Mouse (Mus musculus) naive thymus-derived CD4-positive, alpha-beta T cell, adult 5 months (primary cell): ENCODE measurements around the gene Ccdc62. TPM values are rescaled to one million over a fixed set of nuclear protein-coding genes. Genes with fewer than 3 reads are reported as not detected.

ENCODE experiments used
- polyA plus RNA-seq: library from polyadenylated mRNA; unstranded; fragments of 100-300 nt; shearing (Covaris generic); gene quantifications from one replicate; pipeline ENCODE4 v1.2.1, GENCODE M21; 2017

Gene Ccdc62
- polyA plus RNA-seq: 2.9 TPM

DNA sequence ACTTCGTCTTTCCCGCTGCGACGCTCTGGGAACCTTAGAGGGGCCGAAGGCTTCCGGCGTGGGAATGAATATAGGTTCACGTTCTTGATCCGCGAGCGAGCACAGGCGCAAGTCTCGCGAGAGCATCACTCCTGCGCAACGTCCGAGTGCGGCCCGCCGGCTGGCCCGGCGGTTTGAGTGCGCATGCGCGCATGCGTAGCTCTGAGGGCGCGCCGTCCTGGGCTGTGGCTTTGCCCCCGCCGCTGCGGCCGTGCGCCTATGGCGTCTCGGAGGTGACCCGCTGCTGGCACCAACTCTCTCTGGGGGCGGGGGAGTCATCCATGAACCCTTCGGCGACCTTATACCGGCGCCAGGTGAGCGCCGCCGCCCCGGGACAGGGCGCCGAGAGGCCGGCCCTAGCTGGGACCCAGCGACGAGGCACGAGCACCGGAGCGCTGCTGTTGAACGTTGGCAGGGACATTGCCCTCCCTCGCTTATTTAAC lies at the start of gene Ccdc62:
TSS of gene Ccdc62 (plus strand) at position 172 of the 482 bp plus-strand sequence.

DNA sequence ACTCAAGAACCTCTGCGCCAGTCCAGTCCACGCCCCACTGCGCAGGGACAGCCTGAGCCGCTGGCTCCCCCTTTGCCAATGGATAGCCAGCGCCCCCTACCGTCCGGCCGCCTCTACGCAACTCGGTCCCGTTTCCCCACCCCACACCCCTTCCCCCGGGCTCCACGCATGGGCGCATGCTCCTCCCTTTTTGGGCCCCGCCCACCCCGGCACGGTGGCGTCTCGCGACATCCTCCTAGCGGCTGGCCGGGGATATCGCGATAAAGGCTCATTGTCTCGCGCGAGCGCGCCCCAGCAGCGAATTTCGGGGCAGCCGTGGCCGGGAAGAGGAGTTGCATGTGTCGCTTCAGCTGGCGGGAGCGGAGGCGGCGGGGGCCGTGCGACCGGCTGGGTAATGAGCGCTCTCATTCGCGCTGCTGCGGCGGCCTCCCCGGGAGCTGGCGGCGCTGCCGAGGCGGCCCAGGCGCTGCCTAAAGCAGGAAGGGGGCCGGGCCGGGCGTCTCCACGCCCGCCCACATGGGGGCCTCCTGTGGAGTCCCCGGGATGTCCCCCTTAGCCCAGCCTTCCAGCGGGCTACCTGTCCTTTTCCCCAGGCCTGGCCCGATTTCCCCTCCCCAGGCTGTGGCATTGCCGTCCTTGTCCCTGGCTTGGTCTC lies 23.4 kb upstream of the Ccdc62 start, which contains the start of gene Denr:
TSS of gene Denr (plus strand) at position 200 of the 655 bp plus-strand sequence.

DNA sequence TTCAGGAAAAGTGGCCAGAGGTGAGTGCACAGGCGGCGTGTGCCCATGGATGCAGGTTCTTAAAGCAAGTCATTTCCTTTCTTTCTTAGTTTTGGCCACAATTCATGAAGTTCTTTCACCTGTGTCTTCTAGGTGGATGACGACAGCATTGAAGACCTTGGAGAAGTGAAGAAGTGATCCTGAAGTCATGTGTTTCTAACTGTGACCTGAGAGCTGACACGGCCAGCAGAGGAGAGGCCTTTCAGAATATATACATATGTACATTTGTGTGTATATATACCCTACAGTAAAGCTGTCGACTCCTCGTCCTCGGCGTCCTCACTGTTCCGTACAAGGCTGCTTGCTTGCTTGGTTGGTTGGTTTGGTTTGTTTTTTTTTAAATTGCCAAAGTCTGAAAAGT lies 3.4 kb upstream of the Ccdc62 start, which contains the start of gene Gm43518:
TSS of gene Gm43518 (plus strand) at position 301 of the 400 bp plus-strand sequence.

DNA sequence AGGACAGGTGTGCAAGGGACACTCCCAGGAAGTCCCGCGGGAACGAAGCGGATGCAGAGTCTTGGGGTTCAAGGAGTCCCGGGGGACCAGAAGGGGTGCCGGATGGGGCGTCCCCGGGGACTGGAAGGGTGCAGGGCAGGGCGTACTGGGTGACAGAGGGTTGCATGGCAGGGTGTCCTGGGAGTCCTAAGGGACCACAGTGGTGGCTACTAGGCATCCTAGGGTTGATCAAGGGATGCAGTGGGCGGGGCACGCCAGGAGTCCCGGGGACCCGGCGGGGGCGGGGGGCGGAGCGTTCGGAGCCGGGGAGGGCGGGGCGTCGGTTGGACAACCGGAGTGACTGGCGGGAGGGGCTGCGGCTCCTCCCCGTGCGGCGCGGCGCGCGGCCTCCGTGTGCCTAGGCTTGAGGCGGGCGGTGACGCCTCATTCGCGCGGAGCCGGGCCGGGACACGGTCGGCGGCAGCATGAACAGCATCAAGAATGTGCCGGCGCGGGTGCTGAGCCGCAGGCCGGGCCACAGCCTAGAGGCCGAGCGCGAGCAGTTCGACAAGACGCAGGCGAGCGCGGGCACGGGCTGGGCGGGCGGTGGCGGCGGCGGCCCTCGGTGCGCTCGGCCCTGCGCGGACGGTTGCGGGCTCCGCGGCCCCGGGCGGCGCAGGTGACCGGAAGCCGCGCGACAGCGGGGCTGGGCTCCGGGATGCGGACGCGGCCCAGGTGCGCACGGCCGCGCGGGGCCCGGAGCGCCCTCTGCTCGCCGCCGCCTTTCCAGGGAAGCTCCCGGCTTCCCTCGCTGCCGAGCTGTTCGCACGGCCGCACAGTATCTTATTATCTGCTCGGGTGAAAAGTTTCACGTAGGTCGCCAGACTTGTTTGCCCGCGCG lies 43.1 kb downstream of the Ccdc62 start, which contains the start of gene Hip1r:
TSS of gene Hip1r (plus strand) at position 330 of the 880 bp plus-strand sequence.

Other genes with a start within 250 kb of the Ccdc62 start
- gene Clip1, start 246.1 kb upstream of the Ccdc62 start, polyA plus RNA-seq: 196 TPM
- 75.6 TPM for gene Zcchc8, start 209.6 kb upstream of the Ccdc62 start, polyA plus RNA-seq
- 290 TPM for gene Rsrc2, start 181.3 kb upstream of the Ccdc62 start, polyA plus RNA-seq
- gene Kntc1, start 181.0 kb upstream of the Ccdc62 start, polyA plus RNA-seq: 1.2 TPM
- gene Hcar2, start 65.2 kb upstream of the Ccdc62 start, polyA plus RNA-seq: not detected
- not detected for gene Hcar1, start 50.7 kb upstream of the Ccdc62 start, polyA plus RNA-seq
- gene Denr, start 23.5 kb upstream of the Ccdc62 start, polyA plus RNA-seq: 46.2 TPM
- 5.9 TPM for gene Gm43518, start 3.3 kb upstream of the Ccdc62 start, polyA plus RNA-seq
- gene Hip1r, start 42.9 kb downstream of the Ccdc62 start, polyA plus RNA-seq: 25.9 TPM
- 5,913 TPM for gene Vps37b, start 101.6 kb downstream of the Ccdc62 start, polyA plus RNA-seq
- gene Abcb9, start 165.1 kb downstream of the Ccdc62 start, polyA plus RNA-seq: 118 TPM
- 53.4 TPM for gene Ogfod2, start 181.6 kb downstream of the Ccdc62 start, polyA plus RNA-seq
- gene Arl6ip4, start 185.4 kb downstream of the Ccdc62 start, polyA plus RNA-seq: 50.7 TPM